Mouse (Mus musculus) adrenal gland, postnatal 14 days (tissue): ENCODE results near the gene Rfx5. TPM values are rescaled to one million over a fixed set of nuclear protein-coding genes. Genes with fewer than 3 reads are reported as not detected.
"Not testable (repeated sequence)": the region's sequence is repeated elsewhere in the genome, so short reads cannot be mapped to it uniquely, and the experiment has no call there.

Experiments used
- DNase-seq: peaks from one replicate; pipeline ENCODE4 v3.0.0; 2021; ENCODE audit warnings: mixed read lengths
- long read RNA-seq, 2 experiments: library from polyadenylated mRNA; stranded (forward); transcript quantifications; one replicate each; pipeline ENCODE4 v2.0.0; 2021
- total RNA-seq: library from RNA; stranded (reverse); gene quantifications from 2 replicates; pipeline ENCODE4 v1.2.3, GENCODE M21; 2021

The Rfx5 gene
- 22.4 and 26.9 TPM in 2 replicates for total RNA-seq
- long read RNA-seq, experiment 1, full-length matches to known transcripts, result 1 of 2 reads
- long read RNA-seq, experiment 1, partial matches to known transcripts, result 0 of 2 reads
- long read RNA-seq, experiment 1, other reads (novel, unspliced or antisense), result 1 of 2 reads
- long read RNA-seq, experiment 2, full-length matches to known transcripts, result 5 of 12 reads
- long read RNA-seq, experiment 2, partial matches to known transcripts, result 1 of 12 reads
- long read RNA-seq, experiment 2, other reads (novel, unspliced or antisense), result 6 of 12 reads

DNA sequence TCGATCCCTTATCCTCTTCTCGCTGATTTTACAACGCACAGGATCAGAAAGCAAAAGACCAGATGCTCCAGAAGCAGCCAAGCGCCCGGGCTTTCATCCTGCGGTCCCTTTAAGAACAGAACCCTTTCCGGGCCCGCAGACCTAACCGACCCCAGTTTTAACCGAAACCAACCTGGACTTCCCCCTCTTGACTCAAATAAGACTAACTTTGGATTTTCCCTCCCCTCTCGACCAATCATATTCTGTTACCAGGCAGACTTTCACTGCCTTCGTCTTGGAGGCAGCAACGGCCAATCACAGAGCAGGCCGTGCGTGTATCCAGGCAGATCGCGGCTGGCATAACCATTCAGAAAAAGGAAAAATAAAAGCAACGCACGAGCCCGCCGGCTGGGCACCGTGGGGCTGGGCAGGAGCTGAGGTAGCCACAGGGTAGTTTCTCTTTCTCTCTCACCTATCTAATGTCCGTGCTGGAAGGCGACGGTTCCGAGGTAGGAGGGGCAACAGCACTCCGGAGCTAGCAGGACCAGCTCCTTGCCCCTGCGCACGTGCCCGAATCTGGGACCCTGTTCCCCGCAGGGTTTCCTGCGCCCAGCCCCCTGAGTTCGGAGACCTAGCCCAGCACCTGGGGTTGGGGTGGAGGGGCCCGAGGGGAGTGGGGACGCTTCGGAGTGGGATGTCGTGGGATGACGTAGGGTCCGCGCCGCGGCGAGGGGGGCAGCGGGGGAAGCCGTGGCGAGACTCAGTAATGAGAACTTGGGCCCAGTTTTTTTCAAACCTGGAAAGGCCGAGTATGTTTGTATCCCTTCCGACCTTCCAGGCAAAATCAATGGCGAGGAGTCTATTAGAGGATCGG, at the start of gene Rfx5:
TSS of gene Rfx5 (plus strand) at position 312 of the 853 bp plus-strand sequence.
- DNase-seq, result peak; percentile 95

- DNase-seq, result not testable (repeated sequence)
These were observed 49.1 kb upstream of the Rfx5 start for GRCm38 (mm10) chr3:94904759-94905158.

GRCm38 (mm10) chr3:94906482-94906881, 47.4 kb upstream of the Rfx5 start:
- no peak for DNase-seq

GRCm38 (mm10) chr3:94911050-94911693, 42.7 kb upstream of the Rfx5 start:
- DNase-seq, result no peak

DNA sequence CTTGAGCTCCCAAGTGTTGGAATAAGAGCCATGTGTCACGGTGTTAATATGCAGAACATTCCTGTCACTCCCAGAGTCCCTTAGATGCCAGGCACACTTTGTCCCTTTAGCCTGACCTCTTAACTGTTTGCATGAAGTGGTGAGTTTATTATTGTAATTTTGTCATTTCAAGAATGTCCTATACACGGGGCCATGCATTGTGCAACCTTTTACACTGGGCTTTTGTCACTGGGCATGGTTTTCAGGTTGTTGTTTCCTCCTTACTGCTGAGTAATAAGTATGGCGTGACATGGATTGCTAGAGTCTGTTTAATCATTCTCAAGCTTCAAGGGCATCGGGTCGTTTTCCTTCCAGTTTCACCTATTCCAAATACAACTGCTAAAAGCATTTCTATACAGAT, 40.1 kb upstream of the Rfx5 start:
- peak; percentile 27 for DNase-seq

DNA sequence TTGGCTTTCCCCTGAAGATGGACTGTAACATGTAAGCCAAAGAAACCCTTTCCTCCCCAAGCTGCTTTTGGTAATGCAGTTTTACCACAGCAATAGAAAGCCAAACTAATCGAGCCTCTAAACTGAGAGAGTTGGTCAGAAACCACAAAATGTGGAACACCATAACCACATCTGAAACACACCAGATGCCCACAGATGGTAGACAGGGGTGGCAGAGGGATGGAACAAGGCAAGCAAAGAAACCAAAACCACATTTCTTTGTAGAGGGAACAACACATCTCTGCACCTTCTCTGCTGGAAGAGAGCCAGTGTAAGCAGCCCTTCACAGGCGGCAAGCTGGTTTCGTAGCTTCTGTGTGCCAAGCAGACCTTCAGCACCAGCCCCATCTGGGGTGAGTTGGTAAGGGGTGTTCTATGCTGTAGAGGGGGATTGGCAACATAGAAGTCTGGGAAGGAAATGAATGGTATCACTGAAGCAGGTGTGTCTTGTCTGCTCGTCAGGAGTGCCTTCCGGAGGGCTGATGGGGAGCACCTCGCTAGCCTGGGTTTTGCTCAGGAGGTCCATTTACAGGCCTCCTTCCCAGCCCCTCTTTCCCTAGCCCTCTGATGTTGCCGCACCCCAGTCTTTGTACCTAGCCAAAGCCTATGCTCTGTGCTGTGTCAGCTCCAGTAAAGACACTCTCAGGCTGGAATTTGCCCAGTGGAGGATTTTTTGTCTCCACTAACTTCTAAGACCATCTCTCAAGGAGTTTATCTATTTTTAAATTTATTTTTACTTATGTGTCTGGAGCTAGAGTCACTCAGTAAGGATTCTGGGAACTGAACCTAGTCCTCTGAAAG, 37.8 kb upstream of the Rfx5 start:
- no peak for DNase-seq

DNA sequence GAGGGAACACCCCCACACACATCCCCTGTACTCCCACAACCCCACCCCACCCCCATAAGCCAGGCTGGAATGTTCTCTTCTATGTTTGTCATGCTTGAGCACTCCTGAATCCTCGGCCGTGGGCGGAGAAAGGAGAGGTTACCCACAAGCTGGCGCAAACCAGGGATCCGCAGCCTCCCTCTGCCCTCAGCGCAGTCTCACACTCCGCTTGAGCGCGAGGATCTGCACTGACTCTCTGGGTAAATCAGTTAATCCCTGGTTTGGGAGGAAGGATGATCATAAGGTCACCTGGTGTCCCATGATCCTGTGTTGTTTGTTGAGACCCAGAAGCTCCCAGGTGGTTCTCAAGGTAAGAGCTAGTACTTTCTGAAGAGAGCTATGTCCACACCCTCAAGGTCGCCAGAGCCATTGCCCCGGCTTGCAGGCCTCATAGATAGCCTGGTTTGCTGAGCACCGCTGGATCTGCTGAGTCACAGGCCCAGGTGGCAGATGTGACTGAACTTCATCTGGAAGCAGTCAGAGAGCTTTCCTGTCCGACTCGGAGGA, 36.0 kb upstream of the Rfx5 start:
- DNase-seq, result no peak

- no peak for DNase-seq
These were observed 35.0 kb upstream of the Rfx5 start for GRCm38 (mm10) chr3:94918845-94919244.

- DNase-seq, result peak; percentile 49
These were observed 32.8 kb upstream of the Rfx5 start for GRCm38 (mm10) chr3:94921104-94921503.

GRCm38 (mm10) chr3:94922333-94922732, 31.5 kb upstream of the Rfx5 start:
- peak; percentile 23 for DNase-seq

- no peak for DNase-seq
These were observed 29.2 kb upstream of the Rfx5 start for GRCm38 (mm10) chr3:94924688-94925087.

GRCm38 (mm10) chr3:94926301-94926736, 27.6 kb upstream of the Rfx5 start:
- not testable (repeated sequence) for DNase-seq

DNA sequence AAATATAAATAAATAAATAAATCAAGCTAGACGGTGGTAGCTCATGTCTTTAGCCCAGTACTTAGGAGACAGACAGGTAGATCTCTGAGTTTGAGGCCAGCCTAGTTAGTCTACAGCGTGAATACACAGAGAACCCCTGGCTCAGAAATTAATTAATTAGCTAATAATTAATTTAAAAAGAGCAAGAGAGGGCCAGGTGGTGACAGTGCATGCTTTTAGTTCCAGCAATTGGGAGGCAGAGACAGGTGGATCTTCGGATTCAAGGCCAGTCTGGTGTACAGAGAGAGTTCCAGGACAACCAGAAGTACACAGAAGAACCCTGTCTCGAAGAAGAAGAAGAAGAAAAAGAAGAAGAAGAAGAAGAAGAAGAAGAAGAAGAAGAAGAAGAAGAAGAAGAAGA, 24.9 kb upstream of the Rfx5 start:
- not testable (repeated sequence) for DNase-seq

DNA sequence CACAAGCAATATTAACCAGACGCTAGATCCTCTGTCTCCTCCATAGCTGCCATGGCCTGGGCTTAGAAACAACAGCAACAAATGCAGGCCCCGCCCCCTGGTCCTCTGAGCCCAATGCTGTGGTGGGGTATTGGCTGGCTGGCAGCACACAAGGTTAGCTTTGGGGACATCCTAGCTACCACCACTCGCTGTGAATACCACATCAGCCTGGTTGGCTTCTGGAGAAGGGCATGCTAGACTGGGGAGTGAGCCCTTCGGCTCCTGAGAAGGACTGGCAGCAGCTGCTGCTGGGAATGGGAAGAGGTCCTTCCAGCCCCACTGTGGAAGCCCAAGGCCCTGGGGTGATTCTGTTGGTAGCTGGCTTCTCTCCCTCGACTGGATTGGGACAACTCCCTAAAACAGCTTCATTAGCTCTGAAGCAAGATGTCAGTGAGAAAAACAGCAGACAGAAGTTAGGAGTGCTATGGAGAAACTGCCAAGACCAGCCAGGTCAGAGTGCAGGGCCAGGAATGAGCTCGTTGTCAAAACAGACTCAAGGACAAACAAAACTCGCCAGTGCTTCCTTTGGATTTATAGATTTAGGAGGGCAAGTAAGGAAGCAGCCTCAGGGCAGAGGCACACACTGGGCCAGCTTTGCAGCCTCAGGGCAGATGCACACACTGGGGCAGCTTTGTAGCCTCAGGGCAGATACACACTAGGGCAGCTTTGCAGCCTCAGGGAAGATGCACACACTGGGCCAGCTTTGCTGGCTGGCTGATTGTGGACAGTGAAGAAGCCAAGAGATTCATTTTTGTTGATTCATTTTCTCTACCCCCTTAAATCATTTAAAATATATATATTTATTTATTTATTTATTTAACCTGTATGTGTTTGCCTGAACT, 23.2 kb upstream of the Rfx5 start:
- peak; percentile 62 for DNase-seq

GRCm38 (mm10) chr3:94931427-94932082, 22.3 kb upstream of the Rfx5 start:
- DNase-seq, result not testable (repeated sequence)

DNA sequence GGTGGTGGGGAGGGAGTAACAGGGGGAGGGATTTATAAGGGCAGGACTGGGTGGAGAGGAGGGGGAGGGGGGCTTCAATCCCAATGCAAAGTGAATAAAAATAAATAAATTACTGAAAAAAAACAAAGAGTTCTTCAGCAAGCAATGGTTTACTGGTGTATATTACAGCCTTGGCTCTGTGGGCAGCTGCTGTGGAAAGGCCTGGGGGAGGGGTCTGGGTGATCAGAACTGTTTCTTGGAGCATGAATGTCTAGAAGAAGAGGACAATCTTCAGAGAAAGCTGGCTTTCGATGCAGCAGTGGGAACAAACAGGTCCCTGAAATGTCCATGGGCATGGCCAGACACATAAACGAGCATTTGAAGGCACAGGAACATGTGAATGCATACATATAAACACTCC, 21.6 kb upstream of the Rfx5 start:
- DNase-seq, result not testable (repeated sequence)

GRCm38 (mm10) chr3:94932809-94933564, 20.9 kb upstream of the Rfx5 start, which contains the start of gene Selenbp1:
Selenbp1 (plus strand) TSS chr3:94933056.
- DNase-seq, result peak; percentile 94

DNA sequence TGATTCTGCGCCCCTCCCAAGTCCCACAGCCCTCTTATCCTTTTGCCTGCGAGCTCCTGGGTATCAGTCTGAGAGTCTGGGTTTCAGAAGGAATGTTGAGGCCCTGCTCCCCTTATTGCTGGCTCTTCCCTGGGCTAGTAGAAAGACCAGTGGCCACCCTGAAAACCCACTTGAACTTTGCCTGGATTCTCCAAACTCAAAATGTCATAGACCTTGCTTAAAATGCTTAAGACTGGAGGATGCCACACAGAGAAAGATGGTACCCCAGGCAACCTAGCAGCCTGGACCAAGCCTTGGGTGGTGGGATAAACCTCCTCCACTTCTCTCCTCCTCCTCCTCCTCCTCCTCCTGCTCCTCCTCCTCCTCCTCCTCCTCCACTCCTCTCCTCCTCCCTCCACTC, 20.3 kb upstream of the Rfx5 start:
- not testable (repeated sequence) for DNase-seq

- DNase-seq, result not testable (repeated sequence)
These were observed 19.3 kb upstream of the Rfx5 start for GRCm38 (mm10) chr3:94934564-94934963.
